Mouse (Mus musculus) embryonic fibroblast, embryonic 13.5 days (primary cell): ENCODE results near the gene Tk1.

ENCODE experiments used
- CTCF ChIP-seq: IDR thresholded peaks from 2 replicates; pipeline ENCODE4 v1.5.1; 2011; ENCODE audit warnings: mild to moderate bottlenecking, control low read depth, low read length, moderate library complexity, borderline replicate concordance; ENCODE audit not compliant: insufficient read depth
- POLR2A ChIP-seq: IDR thresholded peaks from 2 replicates; pipeline ENCODE4 v1.6.1; 2011; ENCODE audit warnings: low read depth, mild to moderate bottlenecking, control low read depth, low read length, moderate library complexity

DNA sequence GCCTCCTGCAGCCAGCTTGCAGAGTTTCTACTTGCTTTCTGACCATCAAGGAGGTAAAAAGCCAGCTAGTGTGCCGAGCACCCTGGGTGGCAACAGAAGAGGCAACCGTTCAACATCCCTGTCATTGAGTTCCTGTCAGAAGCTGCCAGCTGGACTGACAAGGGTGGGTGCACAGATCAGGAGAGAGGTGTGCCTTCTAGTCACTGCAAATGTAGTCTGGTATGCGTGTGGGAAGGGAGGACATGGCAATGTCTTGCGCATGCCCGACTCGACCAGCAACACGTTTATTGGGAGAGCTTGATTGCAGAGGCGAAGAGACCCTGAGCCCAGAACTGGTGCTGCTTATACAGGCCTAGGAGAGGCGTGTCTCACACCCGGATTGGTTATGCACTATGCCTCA is 31.6 kb upstream of the Tk1 start:
- TF ChIP-seq CTCF: no peak
- no peak for TF ChIP-seq POLR2A
